Mouse (Mus musculus) kidney, adult 18-20 months (tissue): ENCODE measurements at regions not wholly inside any gene's neighbourhood (a gene's known extent, or its start where the extent isn't known, plus 50 kb on each side); places are given as distances from the start of the nearest gene placed in this dataset.

Source experiments
- DNase-seq: peaks from one replicate; pipeline ENCODE4 v3.0.0; 2021

DNA sequence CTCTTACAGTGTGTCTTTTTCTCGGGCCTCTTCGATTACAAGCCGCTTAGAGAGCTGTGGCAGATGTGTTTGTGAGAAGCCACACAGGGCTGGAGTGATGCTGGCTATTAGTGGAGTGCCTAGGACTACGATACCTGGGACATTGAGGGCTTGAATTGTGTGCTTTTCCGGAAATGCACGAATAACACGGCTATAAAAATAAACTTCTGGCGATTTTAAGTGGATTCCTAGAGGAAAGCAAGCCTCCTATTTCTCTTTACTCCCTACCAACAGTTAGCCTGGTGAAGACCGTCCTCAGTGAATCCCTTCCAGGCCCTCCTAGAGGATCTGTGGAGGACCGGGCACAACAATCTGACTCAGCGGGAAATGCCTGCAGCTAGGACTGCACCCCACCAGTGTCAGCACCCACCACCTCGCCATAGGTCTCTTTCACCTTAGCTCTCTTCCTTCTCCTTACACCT, 260.1 kb upstream of the Nfe2l3 start:
- DNase-seq, result peak; percentile 37

DNA sequence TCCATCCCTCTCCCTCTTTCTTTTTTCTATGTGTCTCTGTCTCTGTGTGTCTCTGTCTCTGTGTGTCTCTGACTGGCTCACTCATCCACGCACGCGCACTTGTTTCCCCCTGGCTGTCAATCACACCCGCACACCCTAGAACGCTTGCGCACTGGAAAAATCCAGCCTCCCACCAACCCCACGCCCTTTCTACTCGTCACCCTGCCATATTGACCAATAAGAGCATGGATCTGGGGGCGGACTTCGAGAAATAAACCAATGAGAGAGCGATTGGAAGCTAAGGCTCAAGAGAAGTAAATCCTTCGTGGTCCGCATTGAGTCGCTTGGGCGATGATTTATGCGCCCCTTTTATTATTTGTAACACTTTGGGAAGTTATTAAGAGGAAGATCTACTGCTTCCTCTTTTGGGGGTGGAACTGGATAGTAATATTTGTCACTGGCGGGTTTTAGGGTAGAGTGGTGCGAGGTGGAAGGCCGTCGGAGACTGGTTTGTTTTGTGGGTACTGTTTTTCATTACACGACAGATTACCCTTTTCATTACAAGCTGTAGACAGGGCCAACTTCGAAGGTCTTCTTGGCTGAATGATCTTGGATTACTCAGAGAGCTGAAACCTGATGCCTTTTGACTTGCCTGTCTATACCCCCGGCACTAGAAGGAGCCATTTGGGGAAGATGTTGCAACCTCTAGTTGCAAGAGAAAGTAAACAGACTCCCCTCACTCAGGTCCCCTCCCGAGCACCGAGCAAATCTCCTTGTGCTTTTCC, 259.4 kb upstream of the Nfe2l3 start:
- DNase-seq, result peak; percentile 75

DNA sequence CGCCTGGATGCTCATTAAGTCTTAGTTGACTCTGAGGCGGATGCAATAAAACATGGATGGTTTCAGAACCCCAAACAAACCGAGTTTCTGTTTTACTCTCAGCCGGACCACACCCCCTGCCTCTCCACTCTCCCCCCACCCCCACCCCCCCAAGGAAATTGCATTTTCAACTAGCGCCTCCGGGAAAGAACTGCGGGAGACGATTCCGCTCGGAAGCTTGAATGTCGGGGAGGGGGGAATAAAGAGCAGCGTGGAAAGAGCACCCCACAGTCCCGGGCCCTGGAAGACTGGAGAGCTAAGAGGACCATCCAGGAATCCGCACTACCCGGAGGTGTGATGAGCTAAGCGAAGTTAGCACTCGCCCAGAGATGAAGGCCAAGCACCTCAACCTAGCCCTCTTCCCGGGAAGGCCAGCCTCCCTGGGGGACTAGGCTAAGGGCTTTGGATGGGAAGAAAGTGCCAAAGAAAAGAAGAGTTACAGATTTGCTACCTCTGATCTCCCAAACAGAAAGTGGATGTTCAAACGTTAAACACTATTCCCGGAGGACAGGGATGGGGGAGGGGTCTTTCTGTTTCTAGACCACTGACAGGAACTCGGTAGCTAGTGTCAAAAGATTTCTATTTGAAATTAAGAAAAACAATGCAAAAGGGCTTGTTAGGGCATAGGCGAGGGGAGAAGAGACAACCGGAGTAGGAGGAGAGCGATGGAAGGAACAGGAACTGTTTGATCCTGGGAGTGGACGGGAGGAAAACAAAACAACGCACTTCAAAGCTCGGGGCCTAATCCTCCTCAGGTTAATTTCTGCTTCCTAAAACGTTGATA, 258.6 kb upstream of the Nfe2l3 start:
- peak; percentile 7 for DNase-seq

DNA sequence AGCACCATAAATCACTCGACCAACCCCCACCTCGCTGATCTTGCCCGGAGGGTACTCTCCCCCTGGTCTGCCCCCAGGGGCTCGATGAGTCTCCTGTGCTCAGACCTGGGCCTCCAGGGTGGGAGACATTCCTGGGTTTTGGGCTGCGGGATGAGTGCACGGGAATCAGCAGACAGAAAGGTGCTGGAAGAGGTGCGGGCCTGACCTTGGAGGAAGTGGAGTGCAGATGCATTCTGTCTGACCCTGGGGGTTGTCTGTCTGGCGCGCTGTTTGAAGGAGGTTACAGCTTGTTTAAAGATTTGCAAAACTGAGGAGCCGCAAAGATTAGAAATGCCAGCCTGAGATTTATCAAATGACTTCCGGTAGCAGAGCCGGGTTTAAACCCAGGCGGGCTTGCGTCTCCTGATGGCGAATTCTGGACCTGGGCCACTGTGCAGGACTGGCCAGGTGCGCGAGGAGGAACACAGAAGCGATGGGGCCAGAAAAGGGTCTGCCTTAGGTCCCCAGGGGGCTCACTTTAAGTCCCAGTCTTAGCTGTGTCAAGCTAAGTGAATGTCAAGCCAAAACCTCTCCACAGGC, 257.9 kb upstream of the Nfe2l3 start:
- DNase-seq, result no peak

GRCm38 (mm10) chr6:51175616-51176590, 256.6 kb upstream of the Nfe2l3 start:
- DNase-seq, result no peak

DNA sequence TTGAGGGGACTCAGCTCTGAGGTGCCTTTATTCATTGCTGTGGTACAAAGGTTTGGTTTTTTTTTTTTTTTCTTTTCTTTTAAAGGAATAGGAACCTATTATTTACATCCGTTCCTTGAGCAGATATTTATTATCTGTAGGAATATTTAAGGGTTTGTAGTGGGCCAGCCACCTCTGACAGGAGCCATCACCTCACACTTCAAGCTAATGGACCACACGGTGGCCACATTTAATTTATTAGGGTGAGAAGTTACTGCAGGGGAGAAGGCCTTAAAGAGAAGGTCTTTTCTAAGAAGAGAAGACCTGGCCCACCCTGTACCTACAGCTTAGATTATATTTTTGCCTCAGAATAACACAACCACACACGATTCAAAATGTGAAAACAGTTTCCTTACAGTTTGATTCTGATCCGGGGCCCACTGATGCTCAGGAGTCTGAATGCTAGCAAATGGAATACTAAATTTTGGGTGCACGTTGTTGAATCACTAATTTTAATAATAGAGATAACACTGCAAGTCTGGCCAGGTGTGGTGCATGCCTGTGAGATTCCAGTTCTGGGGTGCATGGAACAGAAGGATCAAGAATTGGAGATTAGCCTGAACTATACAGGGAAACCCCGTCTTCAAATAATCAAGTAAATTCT, 255.6 kb upstream of the Nfe2l3 start:
- DNase-seq, result no peak

- DNase-seq, result no peak
Observed at GRCm38 (mm10) chr6:51177701-51178060, 254.8 kb upstream of the Nfe2l3 start.

DNA sequence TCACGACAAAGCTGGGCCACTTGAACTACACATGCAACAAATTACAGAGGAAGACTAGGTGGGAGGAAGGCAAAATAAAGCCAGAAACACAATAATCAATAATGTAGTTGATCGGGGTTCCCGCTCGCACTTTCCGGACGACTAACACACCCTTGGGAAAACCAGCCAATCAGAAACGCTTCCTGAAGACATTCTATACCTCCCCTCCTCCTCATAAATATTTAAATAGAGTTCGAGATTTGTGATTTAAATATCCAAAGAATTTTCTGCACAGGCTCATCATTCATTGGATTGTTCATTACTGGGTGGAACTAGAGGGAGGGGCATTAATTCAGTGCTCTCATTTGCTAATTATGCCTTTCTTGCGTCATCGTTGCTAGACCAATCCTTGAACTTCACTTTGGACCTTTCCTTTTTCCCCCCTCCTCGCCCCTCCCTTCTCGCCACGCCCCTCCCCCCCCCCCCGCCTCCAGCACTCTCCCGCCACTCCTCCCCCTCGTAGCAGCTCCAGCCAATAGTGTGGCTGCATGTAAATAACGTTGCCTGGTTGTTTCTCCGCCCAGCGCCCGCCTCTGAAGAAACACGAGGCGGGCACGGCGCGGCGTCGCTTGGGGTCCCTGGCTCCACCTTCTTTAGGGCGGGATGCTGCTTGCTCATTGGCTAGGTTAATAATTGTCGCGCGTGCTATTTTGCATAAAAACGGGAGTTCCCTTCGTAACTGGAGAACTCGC, 254.2 kb upstream of the Nfe2l3 start:
- DNase-seq, result peak; percentile 63

GRCm38 (mm10) chr6:51178799-51179398, 253.6 kb upstream of the Nfe2l3 start:
- no peak for DNase-seq

DNA sequence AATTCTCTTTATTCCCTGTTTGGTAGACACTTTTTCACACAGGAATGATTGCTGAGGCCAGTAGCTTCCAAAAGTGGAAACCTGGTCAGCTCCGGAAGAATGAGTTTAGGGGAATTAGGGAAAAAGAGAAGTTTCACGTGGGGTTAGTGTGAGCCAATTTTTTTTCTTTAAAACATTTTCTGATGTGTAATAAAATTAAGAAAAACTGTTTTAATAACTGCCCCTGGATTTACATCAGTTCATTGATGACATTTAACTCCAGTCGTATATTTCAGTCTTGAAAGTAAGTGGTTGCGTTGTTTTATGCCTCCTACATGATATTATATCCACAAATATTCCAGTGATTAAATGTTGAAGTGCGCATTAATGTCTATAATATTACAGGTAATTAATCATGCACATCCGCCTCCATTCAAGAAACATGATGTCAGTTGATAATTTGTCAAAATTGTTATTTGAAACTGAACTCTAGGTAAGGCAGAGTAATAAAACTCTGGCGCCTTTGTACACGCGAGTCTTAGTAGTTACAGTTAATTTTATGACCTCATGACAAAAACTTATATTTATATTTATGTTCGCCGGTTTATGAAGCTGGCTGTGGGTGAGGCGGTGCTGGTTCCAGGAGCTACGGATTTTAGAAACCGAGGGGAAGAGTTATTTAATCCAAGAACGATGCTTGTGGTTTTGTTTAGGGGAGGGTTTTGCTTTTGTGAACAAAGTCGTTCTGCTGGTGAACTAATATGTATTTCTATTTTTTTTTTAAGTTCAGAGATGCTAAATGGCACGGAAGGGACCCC, 252.5 kb upstream of the Nfe2l3 start:
- DNase-seq, result peak; percentile 14

DNA sequence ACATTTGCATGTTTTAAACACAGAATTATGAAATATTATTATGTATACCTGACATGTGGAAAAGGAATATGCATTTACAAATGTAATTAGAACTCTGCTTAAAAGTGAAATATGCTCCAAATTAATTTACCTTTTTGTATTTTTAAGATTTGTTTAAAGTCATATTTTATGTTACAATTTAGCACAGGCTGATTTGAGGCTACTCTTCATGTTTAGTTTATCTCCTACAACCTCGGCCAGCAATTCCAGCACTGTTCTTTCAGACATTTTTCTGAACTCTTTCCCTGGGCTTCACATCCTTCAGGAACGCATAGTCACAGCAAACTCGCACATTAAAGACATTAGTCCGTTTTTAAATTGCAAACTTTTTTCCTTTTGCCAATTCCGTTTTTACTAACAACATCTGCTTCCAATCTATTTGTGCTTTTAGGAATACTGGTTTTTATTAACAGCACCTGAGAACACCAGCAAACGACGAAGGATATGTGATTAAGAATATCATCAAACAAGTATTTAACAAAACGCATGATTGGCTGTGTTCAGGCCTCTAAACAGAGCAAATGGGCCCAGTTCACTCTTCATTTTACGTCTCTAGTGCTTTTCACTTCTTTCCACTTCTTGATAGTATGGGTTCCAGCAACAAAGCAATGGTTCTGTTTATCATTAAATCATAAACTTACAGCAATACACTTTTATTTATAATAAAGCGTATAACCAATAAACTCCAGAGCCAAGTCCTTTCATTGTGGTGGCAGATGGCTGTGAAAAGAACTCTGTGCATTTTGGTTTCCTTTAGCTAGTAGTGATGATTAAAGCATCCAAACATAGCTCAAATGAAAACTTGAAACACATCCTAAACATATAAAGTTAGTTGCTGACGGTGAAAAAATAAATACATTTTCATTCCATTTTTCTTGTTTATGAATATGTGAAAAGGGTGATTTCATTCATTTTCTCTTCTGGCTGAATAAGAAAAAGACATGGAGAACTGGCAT, 251.3 kb upstream of the Nfe2l3 start:
- DNase-seq, result no peak

DNA sequence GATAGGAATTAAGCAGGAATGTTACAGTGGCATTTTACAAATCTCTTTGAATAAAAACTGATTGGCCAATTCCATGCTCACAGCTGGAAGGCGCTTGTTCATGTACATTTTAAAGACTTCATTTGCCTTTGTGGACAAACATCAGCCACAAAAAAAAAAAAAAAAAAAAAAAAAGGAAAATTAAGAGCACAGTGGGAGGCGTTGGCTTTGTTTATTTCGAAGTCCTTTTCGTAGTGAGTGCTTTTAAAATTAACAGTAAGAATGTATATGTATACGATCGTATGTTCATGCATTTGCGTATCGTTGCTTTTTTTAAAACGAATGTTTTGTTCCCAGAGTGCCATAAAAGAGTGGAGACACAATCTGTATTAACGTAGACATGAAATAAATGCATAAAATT, 250.6 kb upstream of the Nfe2l3 start:
- no peak for DNase-seq

- no peak for DNase-seq
Observed at GRCm38 (mm10) chr6:51182771-51183284, 249.6 kb upstream of the Nfe2l3 start.

DNA sequence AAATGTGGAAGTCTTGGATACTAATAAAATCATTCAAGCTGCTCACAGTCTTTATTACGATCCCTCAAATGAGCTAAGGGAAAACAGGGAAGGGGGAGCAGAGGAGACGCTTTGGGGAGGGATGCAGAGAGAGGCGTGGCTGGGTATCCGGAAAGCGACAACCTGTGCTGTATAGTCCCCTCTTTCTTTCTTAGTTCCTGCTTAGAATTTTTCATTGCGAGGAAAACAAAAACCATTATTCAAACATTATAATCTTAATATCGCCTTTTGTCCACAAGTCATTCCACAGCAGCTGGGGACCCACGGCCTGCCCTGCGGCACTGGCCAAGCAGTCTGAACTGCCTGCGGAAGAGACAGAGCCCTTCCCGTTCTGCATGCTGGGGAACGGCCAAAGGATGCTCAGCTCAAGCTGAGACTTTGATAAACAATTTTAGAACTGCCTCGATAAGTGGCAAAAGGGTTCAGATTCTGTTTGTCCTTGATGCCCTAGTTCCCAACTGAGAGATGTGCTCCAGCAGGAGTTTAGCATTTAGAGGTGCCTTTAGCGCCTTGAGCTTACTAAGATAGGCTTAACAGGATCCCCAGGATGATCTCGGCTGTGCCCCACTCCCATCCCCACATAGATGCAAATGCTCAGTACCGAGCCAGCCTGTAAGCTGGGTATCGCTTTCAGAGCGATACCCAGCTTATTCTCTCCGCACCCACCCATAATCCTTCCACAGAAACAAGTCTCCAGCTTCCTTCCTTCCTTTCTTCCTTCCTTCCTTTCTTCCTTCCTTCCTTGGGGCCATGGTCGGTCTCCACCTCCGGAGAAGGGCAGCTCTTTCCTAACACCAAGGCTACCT, 248.7 kb upstream of the Nfe2l3 start:
- DNase-seq, result no peak

GRCm38 (mm10) chr6:51184500-51184899, 248.0 kb upstream of the Nfe2l3 start:
- DNase-seq, result no peak

- DNase-seq, result no peak
Observed at GRCm38 (mm10) chr6:51185201-51185600, 247.3 kb upstream of the Nfe2l3 start.

- no peak for DNase-seq
Observed at GRCm38 (mm10) chr6:51189173-51189572, 243.3 kb upstream of the Nfe2l3 start.

DNA sequence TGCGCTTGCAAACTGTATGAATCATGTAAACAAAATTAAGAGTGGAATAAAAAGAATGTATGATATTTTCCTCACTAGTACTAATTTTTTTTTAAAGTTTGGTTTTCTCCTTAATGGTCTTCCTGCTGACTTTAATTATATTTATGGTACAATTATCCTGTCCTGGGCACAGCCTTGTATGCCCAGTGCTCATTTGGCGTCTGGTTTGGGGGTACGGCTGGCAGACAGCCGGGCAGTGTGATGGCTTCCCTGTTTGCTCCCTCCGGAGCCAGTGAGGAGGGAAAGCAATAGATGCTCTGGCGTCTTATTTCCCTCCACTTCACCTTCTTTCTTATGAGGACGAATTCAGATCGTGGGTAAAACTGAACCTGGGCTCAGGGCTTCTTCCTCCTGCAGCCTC, 239.6 kb upstream of the Nfe2l3 start:
- no peak for DNase-seq
